Mouse (Mus musculus) liver, postnatal 0 days (tissue): ENCODE measurements at regions not wholly inside any gene's neighbourhood (a gene's known extent, or its start where the extent isn't known, plus 50 kb on each side); places are given as distances from the start of the nearest gene placed in this dataset.

ENCODE experiments used
- CTCF ChIP-seq: sonication (generic); IDR thresholded peaks from 2 replicates; pipeline ENCODE4 v1.5.1; 2016; ENCODE audit warnings: antibody characterized with exemption, low read depth
- EP300 ChIP-seq: IDR thresholded peaks from 2 replicates; pipeline ENCODE4 v1.6.1; 2016; ENCODE audit warnings: antibody characterized with exemption, low read depth, mild to moderate bottlenecking

- TF ChIP-seq EP300 (no peak), CTCF (no peak)
Observed at GRCm38 (mm10) chr17:15641764-15642163, 63.0 kb upstream of the Chd1 start.
